Mouse (Mus musculus) layer of hippocampus, adult 9-10 months (tissue): ENCODE results near the gene Pnp.
"Not testable (repeated sequence)": the region's sequence is repeated elsewhere in the genome, so short reads cannot be mapped to it uniquely, and the experiment has no call there.

ENCODE experiments used
- DNase-seq: peaks from one replicate; pipeline ENCODE4 v3.0.0; 2022; ENCODE audit warnings: low spot score

Pnp gene

GRCm38 (mm10) chr14:50930377-50930753, 517 bp upstream of the Pnp start:
- DNase-seq, result no peak

DNA sequence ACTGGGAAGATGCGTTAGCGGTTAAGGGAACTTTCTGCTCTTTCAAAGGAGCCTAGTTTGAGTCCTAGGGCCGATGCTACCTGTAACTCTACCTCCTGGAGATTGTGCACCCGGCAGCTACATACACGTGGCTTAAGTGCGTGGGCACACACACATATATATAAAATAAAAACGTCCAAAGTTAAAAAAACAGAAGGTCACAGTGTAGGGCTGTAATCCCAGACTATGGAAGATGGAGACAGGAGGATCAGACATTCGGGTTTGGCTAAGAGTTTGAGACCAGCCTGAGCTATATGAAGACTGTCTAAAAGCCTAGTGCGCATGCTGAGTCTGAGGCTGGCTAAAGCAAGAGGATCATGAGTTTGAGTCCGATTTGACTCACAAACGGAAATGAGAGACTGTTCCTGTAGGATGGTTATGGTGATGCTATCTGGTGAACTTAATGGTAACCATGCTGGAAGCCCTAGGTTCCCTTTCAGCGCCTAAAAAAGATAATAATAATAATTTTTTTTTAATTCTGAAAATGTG, 675 bp downstream of the Pnp start:
- no peak for DNase-seq

GRCm38 (mm10) chr14:50936649-50937048, 5.8 kb downstream of the Pnp start:
- no peak for DNase-seq

GRCm38 (mm10) chr14:50938119-50938908, 7.4 kb downstream of the Pnp start:
- DNase-seq, result no peak

DNA sequence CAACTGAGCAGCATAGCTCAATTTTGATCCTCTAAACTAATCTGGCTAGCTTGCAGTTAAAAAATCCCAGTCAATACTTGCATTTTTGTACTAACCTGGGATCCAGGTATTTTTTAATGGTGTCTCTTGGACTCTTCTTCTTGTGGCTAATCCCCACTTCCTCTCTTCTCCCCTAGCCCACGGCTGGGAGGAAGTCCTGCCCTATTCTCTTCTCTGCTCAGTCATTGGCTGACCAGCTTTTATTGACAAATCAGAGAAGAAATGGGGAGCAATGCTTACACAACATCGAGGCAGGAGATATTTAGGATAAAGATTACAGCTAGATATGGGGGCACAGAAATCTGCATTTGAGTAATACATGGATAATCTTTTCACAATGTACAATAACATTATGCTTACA, 8.1 kb downstream of the Pnp start:
- DNase-seq, result no peak

DNA sequence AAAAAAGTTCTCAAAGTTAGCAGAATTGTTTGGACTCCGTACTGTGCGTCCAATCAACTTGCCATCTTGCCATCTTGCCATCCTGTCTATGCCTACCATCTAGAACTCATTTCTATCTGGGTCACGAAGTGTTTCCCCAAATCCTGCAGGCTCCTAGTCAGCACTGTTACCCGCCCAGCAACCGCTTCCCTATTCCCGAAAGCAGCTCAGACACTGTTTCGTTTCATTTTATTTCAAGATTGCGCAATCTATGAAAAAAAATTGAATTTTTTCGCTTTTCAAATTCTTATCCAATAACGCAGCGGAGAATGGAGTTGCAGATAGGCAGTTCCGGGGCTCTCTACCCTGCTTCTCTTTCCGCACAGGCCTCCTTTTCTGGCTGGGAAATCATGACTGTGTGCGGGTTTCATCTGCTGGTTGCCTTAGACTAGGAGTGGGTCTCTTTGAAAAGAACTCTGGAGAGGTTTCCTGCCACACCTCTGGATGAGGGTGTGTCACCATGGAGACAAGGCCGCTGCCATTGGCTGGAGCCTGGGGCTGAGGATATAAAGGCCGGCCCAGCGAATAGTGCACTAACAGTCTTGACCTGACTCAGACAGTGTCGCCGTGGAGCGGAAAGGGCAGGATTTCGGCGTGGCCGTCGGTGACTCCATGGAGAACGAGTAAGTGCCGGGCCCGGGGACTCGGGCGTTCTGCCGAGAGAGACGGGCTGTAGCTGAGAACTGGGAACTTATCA, 13.2 kb downstream of the Pnp start, which contains the start of gene Gm49342:
TSS of gene Gm49342 (plus strand) at position 586 of the 736 bp plus-strand sequence.
- peak; percentile 93 for DNase-seq

DNA sequence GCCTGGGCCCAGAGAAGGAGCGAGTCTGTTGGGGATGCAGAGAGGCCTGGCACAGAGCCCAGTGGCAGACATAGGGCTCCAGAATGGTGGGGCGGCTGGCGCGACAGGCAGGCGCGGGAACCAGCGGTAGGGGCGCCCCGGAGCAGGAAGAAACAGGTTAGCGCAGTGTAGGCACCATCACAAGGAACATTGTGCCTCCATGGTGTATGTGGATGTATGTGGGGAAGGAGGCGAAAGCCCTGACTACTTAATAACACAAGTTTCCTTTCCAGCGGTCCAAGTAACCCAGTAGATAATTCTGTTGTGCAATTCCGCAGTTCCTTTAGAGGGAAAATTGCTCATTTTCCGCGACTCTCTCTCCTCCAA, 13.8 kb downstream of the Pnp start:
- DNase-seq, result not testable (repeated sequence)

- DNase-seq, result not testable (repeated sequence)
These were observed 14.2 kb downstream of the Pnp start for GRCm38 (mm10) chr14:50945081-50945480.

DNA sequence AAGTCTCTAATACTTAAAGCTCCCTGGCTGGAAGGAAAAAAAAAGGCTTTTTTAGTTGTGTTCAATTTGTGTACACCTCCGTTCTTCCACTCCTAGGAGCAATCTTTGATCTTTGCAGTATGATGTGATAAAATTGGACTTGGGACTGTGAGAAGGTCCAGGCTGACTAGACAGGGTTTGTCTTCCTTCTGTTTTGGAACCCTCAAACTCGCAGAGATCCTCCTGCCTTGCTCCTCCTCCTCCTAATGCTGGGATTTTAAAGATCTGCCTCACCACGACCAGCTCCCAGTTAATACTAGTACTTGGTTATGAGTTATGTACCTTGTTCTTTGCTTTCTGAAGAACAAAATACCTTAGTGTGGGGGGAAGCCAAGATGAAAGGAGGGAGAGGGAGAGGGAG, 14.6 kb downstream of the Pnp start:
- DNase-seq, result not testable (repeated sequence)

DNA sequence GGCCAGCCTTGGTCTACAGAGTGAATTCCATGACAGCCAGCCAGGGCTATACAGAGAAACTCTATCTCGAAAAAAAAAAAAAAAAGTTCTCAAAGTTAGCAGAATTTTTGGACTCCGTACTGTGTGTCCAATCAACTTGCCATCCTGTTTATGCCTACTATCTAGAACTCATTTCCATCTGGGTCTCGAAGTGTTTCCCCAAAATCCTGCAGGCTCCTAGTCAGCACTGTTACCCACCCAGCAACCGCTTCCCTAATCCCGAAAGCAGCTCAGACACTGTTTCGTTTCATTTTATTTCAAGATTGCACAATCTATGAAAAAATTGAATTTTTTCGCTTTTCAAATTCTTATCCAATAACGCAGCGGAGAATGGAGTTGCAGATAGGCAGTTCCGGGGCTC, 24.6 kb downstream of the Pnp start:
- DNase-seq, result no peak

- not testable (repeated sequence) for DNase-seq
These were observed 25.1 kb downstream of the Pnp start, which contains the start of gene Pnp2 for GRCm38 (mm10) chr14:50955942-50956508. TSS of gene Pnp2 (plus strand) at chr14:50955992.

- not testable (repeated sequence) for DNase-seq
These were observed 25.8 kb downstream of the Pnp start for GRCm38 (mm10) chr14:50956724-50957123.

GRCm38 (mm10) chr14:50957146-50957545, 26.3 kb downstream of the Pnp start:
- DNase-seq, result not testable (repeated sequence)

DNA sequence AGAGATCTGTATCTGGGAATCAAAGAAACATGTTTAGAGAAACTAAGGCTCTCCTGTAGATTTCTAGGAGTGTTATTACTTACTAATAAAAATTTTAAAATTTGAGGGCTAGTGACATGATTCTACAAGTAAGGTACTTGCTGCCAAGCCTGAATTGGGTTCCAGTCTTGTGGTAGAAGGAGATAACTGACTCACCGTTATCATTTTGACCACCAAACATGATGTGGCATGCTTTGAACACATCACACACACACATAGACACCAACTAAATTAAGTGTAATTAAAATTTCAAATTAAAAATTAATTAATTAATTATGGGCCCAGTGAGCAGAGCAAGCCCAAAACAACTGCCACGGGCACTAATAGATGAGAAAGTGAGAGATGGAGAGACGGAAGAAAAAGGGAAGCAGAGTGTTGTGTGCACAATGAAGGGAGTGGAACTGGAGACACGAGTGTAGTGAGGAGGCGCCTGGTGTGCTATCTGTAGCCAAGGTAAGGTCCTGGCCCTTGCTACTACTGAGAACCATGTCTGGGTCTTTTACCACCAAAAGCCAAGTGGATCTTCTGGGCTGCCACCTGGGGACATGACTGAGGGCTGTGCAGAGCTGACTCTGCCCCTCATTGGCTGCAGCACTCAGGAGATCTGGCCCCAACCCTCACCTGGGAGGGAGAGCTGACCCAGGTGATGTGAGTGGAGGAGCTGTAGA, 27.6 kb downstream of the Pnp start:
- DNase-seq, result not testable (repeated sequence)

DNA sequence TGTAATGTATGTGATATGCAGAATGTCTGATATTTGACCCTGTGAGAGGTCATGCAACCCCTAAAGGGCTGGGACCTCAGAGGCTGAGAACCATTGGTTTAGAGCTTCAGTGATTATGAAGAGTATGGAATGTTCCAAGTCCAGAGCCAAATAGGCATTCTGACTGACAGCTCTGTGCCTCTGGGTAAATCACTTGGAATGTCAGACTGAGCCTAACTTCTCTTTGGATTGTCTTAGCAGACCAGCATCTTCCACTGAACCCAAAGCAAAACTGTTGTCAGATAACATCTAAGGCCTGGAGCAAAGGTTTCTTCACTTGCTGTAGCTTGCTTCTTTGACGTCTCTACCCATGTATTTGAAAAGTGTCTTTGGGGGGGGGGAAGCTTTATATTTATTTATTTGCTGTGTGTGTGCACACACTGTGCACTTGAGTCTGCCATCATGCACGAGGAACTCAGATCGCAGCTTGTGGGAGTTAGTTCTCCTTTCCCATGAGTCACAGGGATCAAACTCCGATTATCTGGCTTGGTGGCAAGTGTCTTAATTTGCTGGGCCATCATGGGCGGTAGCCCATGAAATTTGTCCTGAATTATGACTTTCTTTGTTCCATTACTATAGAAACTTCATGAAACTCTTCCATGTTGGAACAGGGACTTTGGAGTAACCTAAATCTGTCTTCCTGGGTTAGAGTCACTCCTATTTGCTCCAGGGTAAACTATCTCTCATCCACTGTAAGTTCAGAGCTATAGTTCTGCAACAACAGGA, 37.5 kb downstream of the Pnp start:
- no peak for DNase-seq

- DNase-seq, result no peak
These were observed 38.2 kb downstream of the Pnp start for GRCm38 (mm10) chr14:50969041-50969440.

- no peak for DNase-seq
These were observed 39.0 kb downstream of the Pnp start for GRCm38 (mm10) chr14:50969558-50970544.

GRCm38 (mm10) chr14:50970822-50971221, 39.9 kb downstream of the Pnp start:
- DNase-seq, result no peak

GRCm38 (mm10) chr14:50973054-50973453, 42.2 kb downstream of the Pnp start:
- DNase-seq, result not testable (repeated sequence)

- DNase-seq, result no peak
These were observed 42.8 kb downstream of the Pnp start for GRCm38 (mm10) chr14:50973700-50974099.
